Mouse (Mus musculus): ENCODE measurements around the gene Uvrag. TPM values are rescaled to one million over a fixed set of nuclear protein-coding genes. Genes with fewer than 3 reads are reported as not detected.

The Uvrag gene
- total and polyA plus RNA-seq, 3 experiments, result 15.0 to 19.5 TPM; not detected in 1

GRCm38 (mm10) chr7:99091915-99092645, 48.9 kb downstream of the Uvrag start:
- Histone ChIP-seq H3K36me3 (ENCODE audit: control insufficient read depth in 1 of 2, insufficient read depth in 2 of 2, low read length in 2 of 2) (peaks cover 0 to 1% of the 10 kb centered on the region in 2 experiments; a peak in 1 of 4 replicates), H3K9me3 (replicated peaks; ENCODE audit: insufficient read depth, low read length) (no peaks in the 10 kb centered on the region), H3K4me3 (ENCODE audit: control insufficient read depth in 1 of 2, insufficient read depth in 1 of 2, low read depth in 2 of 2, low read length in 2 of 2) (no peak overlapping the region), H3K79me2 (ENCODE audit: control insufficient read depth, insufficient read depth, low read length, poor library complexity) (no peaks in the 10 kb centered on the region), H3K27ac (ENCODE audit: control insufficient read depth, low read depth, low read length) (no peak overlapping the region), H3K27me3 (ENCODE audit: control insufficient read depth in 1 of 2, insufficient read depth in 2 of 2, low read length in 2 of 2) (no peaks in the 10 kb centered on the region), H3K9ac (ENCODE audit: control insufficient read depth, low read depth, low read length, poor library complexity, severe bottlenecking) (no peak overlapping the region), H3K4me1 (ENCODE audit: control insufficient read depth in 1 of 2, insufficient read depth in 2 of 2, low read length in 2 of 2) (no peaks in the 10 kb centered on the region)
- no peak for DNase-seq (ENCODE audit: low read depth, low spot score)
- TF ChIP-seq USF2 (IDR thresholded peaks at IDR 0.05; ENCODE audit: borderline replicate concordance in 1 of 2, insufficient read depth in 1 of 2, low read depth in 1 of 2, low read length in 2 of 2) (no peak), USF1 (IDR thresholded peaks at IDR 0.05; ENCODE audit: low read depth, low read length) (no peak), GATA1 (IDR thresholded peaks at IDR 0.05; ENCODE audit: low read depth, low read length) (no peak), CTCF (IDR thresholded peaks at IDR 0.05 in 2 of 3, conservative IDR thresholded peaks at IDR 0.05 in 1 of 3; ENCODE audit: control insufficient read depth in 1 of 3, insufficient read depth in 1 of 3, low read depth in 2 of 3, low read length in 3 of 3, poor library complexity in 1 of 3, severe bottlenecking in 1 of 3) (no peak), UBTF (IDR thresholded peaks at IDR 0.05; ENCODE audit: borderline replicate concordance, insufficient read depth, low read depth, low read length) (no peak), ZC3H11A (IDR thresholded peaks at IDR 0.05; ENCODE audit: low read depth, low read length) (no peak), ELF1 (IDR thresholded peaks at IDR 0.05; ENCODE audit: low read depth, low read length) (no peak), SIN3A (IDR thresholded peaks at IDR 0.05; ENCODE audit: low read length) (no peak), TCF12 (IDR thresholded peaks at IDR 0.05; ENCODE audit: low read depth, low read length) (no peak), MAFK (IDR thresholded peaks at IDR 0.05; ENCODE audit: borderline replicate concordance, low read depth, low read length) (no peak), GABPA (IDR thresholded peaks at IDR 0.05; ENCODE audit: low read depth, low read length) (no peak), TBP (IDR thresholded peaks at IDR 0.05; ENCODE audit: low read depth, low read length) (no peak), RCOR1 (IDR thresholded peaks at IDR 0.05; ENCODE audit: low read depth, low read length) (no peak)

GRCm38 (mm10) chr7:99089716-99090115, 51.2 kb downstream of the Uvrag start:
- no peak for TF ChIP-seq BHLHE40 (IDR thresholded peaks at IDR 0.05; ENCODE audit: borderline replicate concordance, low read depth, low read length)
- no peak for TF ChIP-seq KAT2A (conservative IDR thresholded peaks at IDR 0.05; ENCODE audit: low read depth, low read length)
- TF ChIP-seq ZKSCAN1 (IDR thresholded peaks at IDR 0.05; ENCODE audit: low read depth, low read length), result no peak
- no peak for TF ChIP-seq ZNF384 (IDR thresholded peaks at IDR 0.05; ENCODE audit: low read depth, low read length)
- TF ChIP-seq TCF12 (IDR thresholded peaks at IDR 0.05; ENCODE audit: low read depth, low read length), result no peak
- TF ChIP-seq TBP (IDR thresholded peaks at IDR 0.05; ENCODE audit: low read depth, low read length), result no peak
- TF ChIP-seq ELF1 (IDR thresholded peaks at IDR 0.05; ENCODE audit: low read depth, low read length), result no peak
- no peak for TF ChIP-seq MXI1 (IDR thresholded peaks at IDR 0.05; ENCODE audit: low read depth, low read length)
- Histone ChIP-seq H3K27me3 (ENCODE audit: control insufficient read depth in 1 of 2, insufficient read depth in 2 of 2, low read length in 2 of 2) (no peaks in the 10 kb centered on the region), H3K9ac (ENCODE audit: control insufficient read depth, low read depth, low read length, poor library complexity, severe bottlenecking) (no peak overlapping the region), H3K9me3 (replicated peaks; ENCODE audit: insufficient read depth, low read length) (no peaks in the 10 kb centered on the region), H3K4me1 (ENCODE audit: control insufficient read depth in 1 of 2, insufficient read depth in 2 of 2, low read length in 2 of 2) (no peaks in the 10 kb centered on the region), H3K36me3 (ENCODE audit: control insufficient read depth in 1 of 2, insufficient read depth in 2 of 2, low read length in 2 of 2) (peaks cover 0 to 1% of the 10 kb centered on the region in 2 experiments; a peak in 1 of 4 replicates), H3K79me2 (ENCODE audit: control insufficient read depth, insufficient read depth, low read length, poor library complexity) (no peaks in the 10 kb centered on the region), H3K27ac (ENCODE audit: control insufficient read depth, low read depth, low read length) (no peak overlapping the region), H3K4me3 (ENCODE audit: control insufficient read depth in 1 of 2, insufficient read depth in 1 of 2, low read depth in 2 of 2, low read length in 2 of 2) (no peak overlapping the region)
- no peak for DNase-seq (ENCODE audit: low read depth, low spot score)
